Mouse (Mus musculus): ENCODE data around the gene Fndc3a. TPM values are rescaled to one million over a fixed set of nuclear protein-coding genes. Genes with fewer than 3 reads are reported as not detected.

The Fndc3a gene
- 17.1 and 19.2 TPM in 2 replicates for polyA plus RNA-seq (2015; fragmentation: Nextera tagmentation; extraction: Ambion mirVana)

GRCm38 (mm10) chr14:72709710-72710340 lies at the start of gene Fndc3a:
Gene Fndc3a, minus strand, starts transcription at chr14:72710003.
- Histone ChIP-seq H3K9ac (ENCODE audit: low read length) (peak within 1 kb of the TSS; percentile 98), H3K4me1 (ENCODE audit: control insufficient read depth, insufficient read depth, low read length) (peaks cover 7% of the 10 kb centered on the region; the same call in 1 of the 2 replicates), H3K4me3 (ENCODE audit: low read length) (peak within 1 kb of the TSS; percentile 98), H3K9me3 (replicated peaks; ENCODE audit: control insufficient read depth, low read length) (no peaks in the 10 kb centered on the region), H3K4me2 (ENCODE audit: low read depth, low read length) (peak within 1 kb of the TSS; percentile 80), H3K27me3 (ENCODE audit: control insufficient read depth, insufficient read depth, low read length) (peaks cover 2% of the 10 kb centered on the region; the same call in 1 of the 2 replicates), H3K27ac (ENCODE audit: low read length) (peak within 1 kb of the TSS; percentile 91), H3K36me3 (ENCODE audit: control insufficient read depth, insufficient read depth) (no peaks in the 10 kb centered on the region)
- under 1% methylated on average over 80 of the region's 82 CpGs for WGBS
- ATAC-seq (replicated peaks; ENCODE audit: extremely low read depth, insufficient read depth, low FRiP score): peak; percentile 91

- Histone ChIP-seq H3K9me3 (replicated peaks; ENCODE audit: control insufficient read depth, low read length) (no peaks in the 10 kb centered on the region; the same call in 1 of the 2 replicates), H3K9ac (ENCODE audit: low read length) (no peak overlapping the region), H3K27ac (ENCODE audit: low read length) (no peak overlapping the region), H3K27me3 (ENCODE audit: control insufficient read depth, insufficient read depth, low read length) (no peaks in the 10 kb centered on the region), H3K4me3 (ENCODE audit: low read length) (no peak overlapping the region), H3K4me1 (ENCODE audit: control insufficient read depth, insufficient read depth, low read length) (no peaks in the 10 kb centered on the region), H3K4me2 (ENCODE audit: low read depth, low read length) (no peak overlapping the region), H3K36me3 (ENCODE audit: control insufficient read depth, insufficient read depth) (no peaks in the 10 kb centered on the region)
- WGBS: 80% methylated on average over 6 of the region's 6 CpGs
- ATAC-seq (replicated peaks; ENCODE audit: extremely low read depth, insufficient read depth, low FRiP score): no peak
Observed at GRCm38 (mm10) chr14:72752893-72753292, 43.1 kb upstream of the Fndc3a start.

- H3K36me3 ChIP-seq (ENCODE audit: control insufficient read depth, insufficient read depth): no peaks in the 10 kb centered on the region
- H3K4me2 ChIP-seq (ENCODE audit: low read depth, low read length): no peak overlapping the region
- H3K4me3 ChIP-seq (ENCODE audit: low read length): no peak overlapping the region
- no peak overlapping the region for H3K27ac ChIP-seq (ENCODE audit: low read length)
- H3K27me3 ChIP-seq (ENCODE audit: control insufficient read depth, insufficient read depth, low read length): no peaks in the 10 kb centered on the region
- no peaks in the 10 kb centered on the region for H3K4me1 ChIP-seq (ENCODE audit: control insufficient read depth, insufficient read depth, low read length)
- no peak overlapping the region for H3K9ac ChIP-seq (ENCODE audit: low read length)
- WGBS: 70% methylated on average over 5 of the region's 5 CpGs
- H3K9me3 ChIP-seq (replicated peaks; ENCODE audit: control insufficient read depth, low read length): no peaks in the 10 kb centered on the region; the same call in 1 of the 2 replicates
- ATAC-seq (replicated peaks; ENCODE audit: extremely low read depth, insufficient read depth, low FRiP score): no peak
Observed at GRCm38 (mm10) chr14:72750426-72751182, 40.8 kb upstream of the Fndc3a start.

- Histone ChIP-seq H3K4me2 (ENCODE audit: low read depth, low read length) (no peak overlapping the region), H3K9ac (ENCODE audit: low read length) (no peak overlapping the region), H3K27ac (ENCODE audit: low read length) (no peak overlapping the region), H3K4me3 (ENCODE audit: low read length) (no peak overlapping the region), H3K4me1 (ENCODE audit: control insufficient read depth, insufficient read depth, low read length) (no peaks in the 10 kb centered on the region), H3K9me3 (replicated peaks; ENCODE audit: control insufficient read depth, low read length) (no peaks in the 10 kb centered on the region; the same call in 1 of the 2 replicates), H3K36me3 (ENCODE audit: control insufficient read depth, insufficient read depth) (no peaks in the 10 kb centered on the region), H3K27me3 (ENCODE audit: control insufficient read depth, insufficient read depth, low read length) (no peaks in the 10 kb centered on the region)
- WGBS: 79% methylated on average over 5 of the region's 5 CpGs
- ATAC-seq (replicated peaks; ENCODE audit: extremely low read depth, insufficient read depth, low FRiP score): no peak
Observed at GRCm38 (mm10) chr14:72748331-72748730, 38.5 kb upstream of the Fndc3a start.

GRCm38 (mm10) chr14:72741667-72742066 lies 31.9 kb upstream of the Fndc3a start:
- H3K27ac ChIP-seq (ENCODE audit: low read length): no peak overlapping the region
- H3K4me3 ChIP-seq (ENCODE audit: low read length): no peak overlapping the region
- no peaks in the 10 kb centered on the region for H3K9me3 ChIP-seq (replicated peaks; ENCODE audit: control insufficient read depth, low read length)
- H3K4me2 ChIP-seq (ENCODE audit: low read depth, low read length): no peak overlapping the region
- no peaks in the 10 kb centered on the region for H3K4me1 ChIP-seq (ENCODE audit: control insufficient read depth, insufficient read depth, low read length)
- H3K36me3 ChIP-seq (ENCODE audit: control insufficient read depth, insufficient read depth): no peaks in the 10 kb centered on the region
- no peaks in the 10 kb centered on the region for H3K27me3 ChIP-seq (ENCODE audit: control insufficient read depth, insufficient read depth, low read length)
- H3K9ac ChIP-seq (ENCODE audit: low read length): no peak overlapping the region
- 62% methylated on average over 3 of the region's 3 CpGs for WGBS
- no peak for ATAC-seq (replicated peaks; ENCODE audit: extremely low read depth, insufficient read depth, low FRiP score)

GRCm38 (mm10) chr14:72740336-72740735 lies 30.5 kb upstream of the Fndc3a start:
- no peak overlapping the region for H3K27ac ChIP-seq (ENCODE audit: low read length)
- no peaks in the 10 kb centered on the region for H3K27me3 ChIP-seq (ENCODE audit: control insufficient read depth, insufficient read depth, low read length)
- ATAC-seq (replicated peaks; ENCODE audit: extremely low read depth, insufficient read depth, low FRiP score): no peak
- no peaks in the 10 kb centered on the region for H3K36me3 ChIP-seq (ENCODE audit: control insufficient read depth, insufficient read depth)
- no peak overlapping the region for H3K4me3 ChIP-seq (ENCODE audit: low read length)
- 74% methylated on average over 5 of the region's 5 CpGs for WGBS
- no peaks in the 10 kb centered on the region for H3K4me1 ChIP-seq (ENCODE audit: control insufficient read depth, insufficient read depth, low read length)
- H3K9me3 ChIP-seq (replicated peaks; ENCODE audit: control insufficient read depth, low read length): no peaks in the 10 kb centered on the region
- H3K9ac ChIP-seq (ENCODE audit: low read length): no peak overlapping the region
- H3K4me2 ChIP-seq (ENCODE audit: low read depth, low read length): no peak overlapping the region

GRCm38 (mm10) chr14:72739484-72740208 lies 29.8 kb upstream of the Fndc3a start:
- WGBS: 63% methylated on average over 8 of the region's 8 CpGs
- no peak for ATAC-seq (replicated peaks; ENCODE audit: extremely low read depth, insufficient read depth, low FRiP score)
- no peak overlapping the region for H3K9ac ChIP-seq (ENCODE audit: low read length)
- no peak overlapping the region for H3K27ac ChIP-seq (ENCODE audit: low read length)
- no peak overlapping the region for H3K4me2 ChIP-seq (ENCODE audit: low read depth, low read length)
- H3K36me3 ChIP-seq (ENCODE audit: control insufficient read depth, insufficient read depth): no peaks in the 10 kb centered on the region
- H3K4me3 ChIP-seq (ENCODE audit: low read length): no peak overlapping the region
- no peaks in the 10 kb centered on the region for H3K27me3 ChIP-seq (ENCODE audit: control insufficient read depth, insufficient read depth, low read length)
- H3K4me1 ChIP-seq (ENCODE audit: control insufficient read depth, insufficient read depth, low read length): no peaks in the 10 kb centered on the region
- H3K9me3 ChIP-seq (replicated peaks; ENCODE audit: control insufficient read depth, low read length): no peaks in the 10 kb centered on the region

- Histone ChIP-seq H3K4me2 (ENCODE audit: low read depth, low read length) (no peak overlapping the region), H3K4me1 (ENCODE audit: control insufficient read depth, insufficient read depth, low read length) (no peaks in the 10 kb centered on the region), H3K27me3 (ENCODE audit: control insufficient read depth, insufficient read depth, low read length) (no peaks in the 10 kb centered on the region), H3K36me3 (ENCODE audit: control insufficient read depth, insufficient read depth) (no peaks in the 10 kb centered on the region), H3K4me3 (ENCODE audit: low read length) (no peak overlapping the region), H3K9ac (ENCODE audit: low read length) (no peak overlapping the region), H3K27ac (ENCODE audit: low read length) (no peak overlapping the region), H3K9me3 (replicated peaks; ENCODE audit: control insufficient read depth, low read length) (no peaks in the 10 kb centered on the region)
- ATAC-seq (replicated peaks; ENCODE audit: extremely low read depth, insufficient read depth, low FRiP score): no peak
- 76% methylated on average over 4 of the region's 4 CpGs for WGBS
Observed at GRCm38 (mm10) chr14:72738776-72739175, 29.0 kb upstream of the Fndc3a start.

GRCm38 (mm10) chr14:72738217-72738616 lies 28.4 kb upstream of the Fndc3a start:
- H3K27ac ChIP-seq (ENCODE audit: low read length): no peak overlapping the region
- H3K9me3 ChIP-seq (replicated peaks; ENCODE audit: control insufficient read depth, low read length): no peaks in the 10 kb centered on the region
- H3K4me1 ChIP-seq (ENCODE audit: control insufficient read depth, insufficient read depth, low read length): no peaks in the 10 kb centered on the region
- H3K36me3 ChIP-seq (ENCODE audit: control insufficient read depth, insufficient read depth): no peaks in the 10 kb centered on the region
- no peak overlapping the region for H3K9ac ChIP-seq (ENCODE audit: low read length)
- H3K27me3 ChIP-seq (ENCODE audit: control insufficient read depth, insufficient read depth, low read length): no peaks in the 10 kb centered on the region
- H3K4me3 ChIP-seq (ENCODE audit: low read length): no peak overlapping the region
- H3K4me2 ChIP-seq (ENCODE audit: low read depth, low read length): no peak overlapping the region
- ATAC-seq (replicated peaks; ENCODE audit: extremely low read depth, insufficient read depth, low FRiP score): no peak
- 59% methylated on average over 4 of the region's 4 CpGs for WGBS

Measured in heart, embryonic 16.5 days (tissue).